Mouse (Mus musculus) forebrain, postnatal 0 days (tissue): ENCODE results near the gene Sag. TPM values are rescaled to one million over a fixed set of nuclear protein-coding genes. Genes with fewer than 3 reads are reported as not detected.

Experiments used
- ATAC-seq: fragments of 200-750 bp; cut with Nextera tagmentation; 2 replicates; pipeline ENCODE4 v1.8.0; 2017; ENCODE audit warnings: mild to moderate bottlenecking, moderate library complexity
- DNase-seq: peaks from one replicate; pipeline ENCODE4 v3.0.0-alpha.2; 2015
- H3K27ac ChIP-seq: fragments of 300-500 bp; sonication (generic); 2 replicates; pipeline ENCODE4 v1.5.1; 2014; ENCODE audit warnings: low read depth, mild to moderate bottlenecking, antibody characterized with exemption, low read length, moderate library complexity, mixed read lengths
- H3K27me3 ChIP-seq: fragments of 300-500 bp; sonication (generic); 2 replicates; pipeline ENCODE4 v1.6.1; 2014; ENCODE audit warnings: mild to moderate bottlenecking, low read length, mixed read lengths; ENCODE audit not compliant: insufficient read depth
- H3K36me3 ChIP-seq: fragments of 300-500 bp; sonication (generic); 2 replicates; pipeline ENCODE4 v1.6.1; 2014; ENCODE audit warnings: mild to moderate bottlenecking, moderate library complexity; ENCODE audit not compliant: insufficient read depth
- H3K4me1 ChIP-seq: fragments of 300-500 bp; sonication (generic); 2 replicates; pipeline ENCODE4 v1.6.1; 2014; ENCODE audit warnings: antibody characterized with exemption; ENCODE audit not compliant: insufficient read depth
- H3K4me2 ChIP-seq: fragments of 300-500 bp; sonication (generic); 2 replicates; pipeline ENCODE4 v1.6.1; 2014; ENCODE audit warnings: low read depth, mild to moderate bottlenecking, moderate library complexity
- H3K4me3 ChIP-seq: fragments of 300-500 bp; sonication (generic); 2 replicates; pipeline ENCODE4 v1.5.1; 2014; ENCODE audit warnings: low read depth, low read length, mixed read lengths
- H3K9ac ChIP-seq: fragments of 300-500 bp; sonication (generic); 2 replicates; pipeline ENCODE4 v1.6.1; 2014; ENCODE audit warnings: mild to moderate bottlenecking
- H3K9me3 ChIP-seq: fragments of 300-500 bp; sonication (generic); 2 replicates; pipeline ENCODE4 v1.6.1; 2016; ENCODE audit warnings: low read length
- CTCF ChIP-seq: sonication (generic); IDR thresholded peaks from 2 replicates; pipeline ENCODE4 v1.5.1; 2016; ENCODE audit warnings: antibody characterized with exemption, control low read depth, low read depth
- WGBS: fragments of 180-500 bp; shearing (Covaris S2); extraction: QIAGEN DNeasy Blood & Tissue Kit; methylation state at CpG from one replicate; pipeline ENCODE4 v1.1.7; 2014; 5-methylcytosine and 5-hydroxymethylcytosine counted together
- polyA plus RNA-seq: library from polyadenylated mRNA; unstranded; fragments of >200 nt; fragmentation: Nextera tagmentation; extraction: Ambion mirVana; gene quantifications from 2 replicates; pipeline ENCODE4 v1.2.1, GENCODE M21; 2015
- total RNA-seq: library from RNA; depleted of rRNA; stranded (reverse); fragments of >200 nt; gene quantifications from 2 replicates; pipeline ENCODE4 v1.2.3, GENCODE M21; 2014

The Sag gene
- total and polyA plus RNA-seq, 2 experiments from 2014 or later, result 0.76 to 1.6 TPM

GRCm38 (mm10) chr1:87771724-87772123 is 31.8 kb upstream of the Sag start:
- Histone ChIP-seq H3K27me3 (no peaks in the 10 kb centered on the region), H3K4me3 (no peak overlapping the region), H3K9ac (no peak overlapping the region), H3K4me2 (no peak overlapping the region), H3K27ac (no peak overlapping the region), H3K9me3 (no peaks in the 10 kb centered on the region), H3K4me1 (no peaks in the 10 kb centered on the region), H3K36me3 (peaks cover 84% of the 10 kb centered on the region)
- TF ChIP-seq CTCF, result no peak
- ATAC-seq (no peak), DNase-seq (no peak)
- 98% methylated on average over 3 of the region's 3 CpGs for WGBS

DNA sequence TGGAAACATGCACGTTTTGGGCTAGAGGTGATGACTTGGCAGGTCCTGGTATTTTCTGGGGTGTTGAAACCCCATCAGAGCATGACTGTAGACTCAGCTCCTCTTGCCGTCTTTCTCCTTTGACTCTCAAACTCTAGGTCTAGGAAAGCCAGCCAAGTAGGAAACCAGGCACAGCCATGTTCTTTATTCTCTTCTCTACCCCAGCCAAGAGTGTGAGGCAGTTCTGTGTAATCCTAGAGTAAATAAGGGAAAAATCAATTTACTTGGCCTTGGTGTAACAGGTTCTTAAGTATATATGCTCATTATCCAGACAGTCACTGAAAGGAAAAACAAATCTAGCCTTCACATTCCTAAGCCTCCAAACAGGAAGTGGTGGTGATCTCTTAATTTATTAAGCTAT is 30.1 kb upstream of the Sag start:
- no peaks in the 10 kb centered on the region for H3K4me1 ChIP-seq
- TF ChIP-seq CTCF, result no peak
- no peak overlapping the region for H3K4me3 ChIP-seq
- DNase-seq (no peak), ATAC-seq (no peak)
- peaks cover 83% of the 10 kb centered on the region for H3K36me3 ChIP-seq
- H3K27ac ChIP-seq, result no peak overlapping the region
- no peaks in the 10 kb centered on the region for H3K27me3 ChIP-seq
- no peak overlapping the region for H3K4me2 ChIP-seq
- no peak overlapping the region for H3K9ac ChIP-seq
- no peaks in the 10 kb centered on the region for H3K9me3 ChIP-seq
- WGBS, result 87% methylated on average over 2 of the region's 2 CpGs

- no peak overlapping the region for H3K4me3 ChIP-seq
- no peaks in the 10 kb centered on the region for H3K9me3 ChIP-seq
- DNase-seq, result no peak
- 97% methylated on average over 7 of the region's 7 CpGs for WGBS
- H3K27me3 ChIP-seq, result no peaks in the 10 kb centered on the region
- H3K4me2 ChIP-seq, result no peak overlapping the region
- H3K4me1 ChIP-seq, result no peaks in the 10 kb centered on the region
- H3K27ac ChIP-seq, result no peak overlapping the region
- ATAC-seq, result no peak
- H3K36me3 ChIP-seq, result peaks cover 94% of the 10 kb centered on the region
- H3K9ac ChIP-seq, result no peak overlapping the region
- TF ChIP-seq CTCF, result no peak
Measured at GRCm38 (mm10) chr1:87774845-87775244, 28.6 kb upstream of the Sag start.

- no peak overlapping the region for H3K4me3 ChIP-seq
- peaks cover 95% of the 10 kb centered on the region for H3K36me3 ChIP-seq
- no peak overlapping the region for H3K4me2 ChIP-seq
- ATAC-seq (no peak), DNase-seq (no peak)
- no peaks in the 10 kb centered on the region for H3K9me3 ChIP-seq
- H3K4me1 ChIP-seq, result no peaks in the 10 kb centered on the region
- WGBS, result 88% methylated on average over 5 of the region's 5 CpGs
- H3K9ac ChIP-seq, result no peak overlapping the region
- no peak overlapping the region for H3K27ac ChIP-seq
- H3K27me3 ChIP-seq, result no peaks in the 10 kb centered on the region
- no peak for TF ChIP-seq CTCF
Measured at GRCm38 (mm10) chr1:87779204-87779785, 24.2 kb upstream of the Sag start.

GRCm38 (mm10) chr1:87785703-87786102 is 17.8 kb upstream of the Sag start:
- peaks cover 89% of the 10 kb centered on the region for H3K36me3 ChIP-seq
- 78% methylated on average over 8 of the region's 8 CpGs for WGBS
- H3K27me3 ChIP-seq, result no peaks in the 10 kb centered on the region
- TF ChIP-seq CTCF, result no peak
- no peaks in the 10 kb centered on the region for H3K4me1 ChIP-seq
- H3K4me2 ChIP-seq, result no peak overlapping the region
- DNase-seq (no peak), ATAC-seq (0 out of 2 replicates have a peak, but pooled peaks have one; percentile 20)
- no peak overlapping the region for H3K4me3 ChIP-seq
- peak overlapping the region; percentile 35; the same call in 1 of the 2 replicates for H3K27ac ChIP-seq
- H3K9me3 ChIP-seq, result no peaks in the 10 kb centered on the region
- H3K9ac ChIP-seq, result no peak overlapping the region

DNA sequence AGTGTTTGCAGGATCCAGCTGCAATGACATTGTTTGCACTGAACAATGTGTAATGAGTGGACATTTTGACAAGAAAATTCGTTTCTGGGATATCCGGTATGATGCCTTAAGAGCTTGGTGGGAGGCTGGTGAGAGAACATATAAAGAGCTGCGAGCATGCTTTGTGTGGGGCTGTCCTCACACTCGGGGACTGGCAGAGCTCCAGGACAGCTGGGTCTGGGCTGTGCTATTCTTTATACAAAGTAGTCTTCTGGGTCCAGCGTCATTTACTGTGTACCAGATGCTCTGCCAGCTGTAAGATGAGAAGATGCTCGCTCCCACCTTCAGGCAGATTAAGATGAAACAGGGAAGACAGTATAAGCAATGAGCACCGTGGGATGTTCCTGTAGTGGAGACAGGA is 17.2 kb upstream of the Sag start:
- H3K4me2 ChIP-seq, result no peak overlapping the region
- ATAC-seq, result peak; percentile 86
- peaks cover 89% of the 10 kb centered on the region for H3K36me3 ChIP-seq
- no peaks in the 10 kb centered on the region for H3K9me3 ChIP-seq
- WGBS, result 59% methylated on average over 7 of the region's 7 CpGs
- H3K4me3 ChIP-seq, result no peak overlapping the region
- no peaks in the 10 kb centered on the region for H3K27me3 ChIP-seq
- 0 out of 2 replicates have a peak overlapping the region, but pooled peaks have one; percentile 35 for H3K27ac ChIP-seq
- H3K9ac ChIP-seq, result no peak overlapping the region
- no peaks in the 10 kb centered on the region for H3K4me1 ChIP-seq
- peak; percentile 50 for DNase-seq
- no peak for TF ChIP-seq CTCF

GRCm38 (mm10) chr1:87789665-87790064 is 13.8 kb upstream of the Sag start:
- WGBS, result 94% methylated on average over 8 of the region's 8 CpGs
- no peak for DNase-seq

More at GRCm38 (mm10) chr1:87789665-87790064, 13.8 kb upstream of the Sag start:
- Histone ChIP-seq H3K36me3 (peaks cover 77% of the 10 kb centered on the region), H3K4me3 (no peak overlapping the region), H3K4me1 (no peaks in the 10 kb centered on the region), H3K4me2 (no peak overlapping the region), H3K27me3 (no peaks in the 10 kb centered on the region), H3K9me3 (no peaks in the 10 kb centered on the region), H3K9ac (no peak overlapping the region), H3K27ac (no peak overlapping the region)
- TF ChIP-seq CTCF, result no peak
- ATAC-seq, result no peak
